Mouse (Mus musculus) embryonic stem cell, embryonic (primary cell): Measurements from ENCODE around the gene Caml.

ENCODE experiments used
- CTCF ChIA-PET, 4 experiments: fragments of 300-600 bp in 2 of 4; fragments of 350-600 bp in 2 of 4; sonication (Branson Sonifier 250); formaldehyde crosslinking; loops; one replicate each; lab custom pipeline; 2022; ENCODE audit warnings: inconsistent platforms in 2 of 4; lab: Charles Lee
- POLR2A ChIA-PET, 4 experiments: fragments of 300-600 bp in 2 of 4; fragments of 350-600 bp in 2 of 4; sonication (Branson Sonifier 250); formaldehyde crosslinking; loops; one replicate each; lab custom pipeline; 2022; ENCODE audit warnings: antibody characterized with exemption in 4 of 4, inconsistent platforms in 1 of 4; lab: Charles Lee

Caml gene

DNA sequence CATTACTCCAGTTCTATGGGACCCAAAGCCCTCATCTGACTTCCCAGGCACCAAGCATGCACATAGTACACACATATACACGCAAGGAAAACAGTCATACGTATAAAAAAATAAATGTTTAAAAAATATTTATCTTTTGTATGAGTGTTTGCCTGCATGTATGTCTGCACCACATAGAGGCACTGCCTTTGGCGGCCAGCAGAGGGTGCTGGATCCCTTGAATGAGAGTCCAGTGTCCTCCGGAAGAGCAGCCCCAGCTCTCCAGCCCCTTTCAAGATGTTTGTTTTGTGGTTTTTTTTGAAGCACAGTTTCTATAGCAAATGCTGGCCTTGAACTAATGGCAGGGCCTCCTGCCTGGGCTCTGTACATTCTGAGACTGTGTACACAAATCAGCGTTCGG, 45.7 kb downstream of the Caml start:
- ChIA-PET POLR2A (interaction anchor here in 3 of 4 experiments (0.6 to 5.0 kb wide), 11 partner anchors 9 to 1623 kb away, joined by 3 to 23 read pairs (median 4); partner anchors contain the start of genes B230219D22Rik (in 3 of the 3), Ddx46 (in 2 of the 3) and Pcbd2 (in 1 of the 3)), CTCF (interaction anchor here (0.6 to 2.1 kb wide), 26 partner anchors 9 to 330 kb away, joined by 3 to 16 read pairs (median 4); partner anchors contain the start of gene Pcbd2 (in 2 of the 4))

DNA sequence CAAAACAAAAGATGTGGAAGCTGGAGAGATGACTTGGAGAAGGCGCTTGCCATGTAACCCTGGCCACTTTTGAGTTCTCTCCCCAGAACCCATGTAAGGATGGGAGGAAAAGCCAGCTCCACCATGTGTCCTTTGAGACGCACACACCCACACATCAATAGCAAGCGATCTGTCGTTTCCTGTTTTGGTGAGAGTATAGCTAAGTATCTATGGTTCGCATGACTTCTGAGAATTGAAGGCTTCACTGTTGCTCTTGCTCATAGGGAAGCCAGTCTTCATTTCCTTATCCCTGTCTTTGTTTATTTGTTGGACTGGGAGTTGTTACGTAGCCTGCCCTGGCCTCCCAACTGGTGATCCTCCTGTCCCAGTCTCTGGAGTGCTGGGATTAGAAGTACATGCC, 49.9 kb downstream of the Caml start:
- POLR2A ChIA-PET = interaction anchor here in 3 of 4 experiments (0.6 to 5.0 kb wide), 6 partner anchors 20 to 54 kb away, joined by 3 to 23 read pairs (median 4); partner anchors contain the start of gene B230219D22Rik (in 2 of the 3)
- CTCF ChIA-PET = interaction anchor here in 1 of 4 experiments (1.7 kb wide), 1 partner anchor 32 kb away, joined by 6 read pairs; no protein-coding TSS in a partner anchor

DNA sequence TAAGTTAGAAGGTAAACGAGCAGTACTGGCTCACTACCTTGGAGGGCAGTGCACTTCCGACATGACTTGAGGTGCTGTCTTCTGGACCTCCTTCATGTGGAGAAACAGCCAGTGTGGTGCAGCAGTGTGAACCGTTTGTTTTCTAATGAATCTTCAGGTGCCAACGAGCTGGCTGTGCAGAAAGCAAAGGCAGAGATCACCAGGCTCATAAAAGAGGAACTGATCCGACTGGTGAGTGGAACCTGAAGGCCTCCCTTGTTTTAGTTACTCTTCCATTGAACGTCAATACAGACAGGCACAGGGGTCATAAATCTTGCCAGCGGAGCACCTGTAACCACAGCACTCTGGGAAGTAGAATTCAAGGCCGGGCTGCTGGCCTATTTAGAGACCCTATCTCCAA, 54.6 kb downstream of the Caml start:
- ChIA-PET POLR2A (interaction anchor here in 2 of 4 experiments (0.7 to 4.3 kb wide), 5 partner anchors 9 to 51 kb away, joined by 3 to 16 read pairs (median 3); partner anchors contain the start of gene B230219D22Rik (in 2 of the 2)), CTCF (no interaction called here)
